11 mouse cellular contexts compared by ENCODE assay signal in the genomic region with DNA sequence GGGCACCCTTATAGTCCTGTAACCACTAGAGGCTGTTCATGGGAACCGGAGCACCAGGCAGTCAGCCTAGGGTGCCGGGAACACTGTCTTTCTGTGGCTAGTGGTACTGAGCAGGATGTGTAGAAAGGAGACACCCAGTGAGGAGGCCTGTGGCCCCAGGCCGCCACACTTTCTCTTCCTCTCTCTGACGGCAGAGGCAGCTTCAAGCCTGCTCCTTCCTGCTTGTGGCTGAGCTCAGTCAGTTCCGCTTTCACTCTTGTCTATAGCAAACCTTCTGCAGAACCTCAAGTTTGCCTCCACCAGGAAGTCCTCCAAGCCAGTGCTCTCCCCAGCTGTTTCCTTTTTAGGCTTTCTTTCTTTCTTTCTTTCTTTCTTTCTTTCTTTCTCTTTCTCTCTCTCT.
DNase-seq lines count a peak whose midpoint lies in the region; ATAC-seq lines count a peak whose summit lies in the region.
"Had no signal": no experiment of that assay in that cellular context is flagged by ENCODE, and none has a peak within 500 bp of the region (broad histone marks: within the 10 kb centered on the region; RNA-seq: fewer than 3 reads in every experiment).

No protein-coding gene starts in this region.

- no peak overlapping the region for H3K9ac ChIP-seq in forebrain, embryonic 15.5 days (replicated peaks)
- H3K9ac ChIP-seq: heart, embryonic 15.5 days; lung, embryonic 15.5 days had no signal

- peaks cover 8% of the 10 kb centered on the region for H3K4me1 ChIP-seq in forebrain, embryonic 15.5 days

- H3K4me2 ChIP-seq in forebrain, embryonic 15.5 days (replicated peaks), result no peak overlapping the region
- H3K4me2 ChIP-seq: heart, embryonic 15.5 days; lung, embryonic 15.5 days had no signal

- no peaks in the 10 kb centered on the region for H3K27me3 ChIP-seq in forebrain, embryonic 15.5 days

- no peak overlapping the region for H3K4me3 ChIP-seq in forebrain, embryonic 15.5 days
- H3K4me3 ChIP-seq: heart, embryonic 15.5 days; lung, embryonic 15.5 days had no signal

- no peak for ATAC-seq in forebrain, embryonic 15.5 days (replicated peaks)

- H3K27ac ChIP-seq in forebrain, embryonic 15.5 days (replicated peaks), result no peak overlapping the region
- H3K27ac ChIP-seq: heart, embryonic 15.5 days; lung, embryonic 15.5 days had no signal

- 86% methylated on average over 5 of the region's 5 CpGs for WGBS in forebrain, embryonic 15.5 days

- peak; percentile 30 to 47 for DNase-seq in adrenal gland, adult (ENCODE audit: inconsistent age in 2 of 2, low spot score in 1 of 2)
- no peak for DNase-seq in adrenal gland, adult 18-20 months (ENCODE audit: low spot score in 2 of 2)
- peak; percentile 57 to 61 for DNase-seq in right cerebral cortex, postnatal 10 days (ENCODE audit: low spot score in 2 of 2)
- no peak for DNase-seq in right cerebral cortex, adult 2 months (ENCODE audit: low spot score in 2 of 2)
- DNase-seq in monocyte, adult 2 months (ENCODE audit: low read depth in 1 of 2, low spot score in 2 of 2), result peak; percentile 79 to 84
- no peak for DNase-seq in retina, embryonic 14.5 days (ENCODE audit: low spot score)
- no peak for DNase-seq in right cerebral cortex, postnatal 25 days
- DNase-seq: cerebellum, postnatal 36 days had no signal

- H3K9me3 ChIP-seq in forebrain, embryonic 15.5 days, result no peaks in the 10 kb centered on the region
- H3K9me3 ChIP-seq: heart, embryonic 15.5 days; lung, embryonic 15.5 days had no signal

- H3K36me3 ChIP-seq in forebrain, embryonic 15.5 days, result no peaks in the 10 kb centered on the region
- H3K36me3 ChIP-seq: heart, embryonic 15.5 days; lung, embryonic 15.5 days had no signal

Comparison
In these comparisons a context has a peak if more than half of its experiments do, and no peak if none do; other contexts are left out.
1. DNase-seq: peak in adrenal gland, adult (2 of 2), right cerebral cortex, postnatal 10 days (2 of 2) and monocyte, adult 2 months (2 of 2); none in adrenal gland, adult 18-20 months (0 of 2), right cerebral cortex, adult 2 months (0 of 2), retina, embryonic 14.5 days (single experiment) and right cerebral cortex, postnatal 25 days (single experiment).